Mouse (Mus musculus): ENCODE measurements around the gene Iqcn.

Iqcn gene

DNA sequence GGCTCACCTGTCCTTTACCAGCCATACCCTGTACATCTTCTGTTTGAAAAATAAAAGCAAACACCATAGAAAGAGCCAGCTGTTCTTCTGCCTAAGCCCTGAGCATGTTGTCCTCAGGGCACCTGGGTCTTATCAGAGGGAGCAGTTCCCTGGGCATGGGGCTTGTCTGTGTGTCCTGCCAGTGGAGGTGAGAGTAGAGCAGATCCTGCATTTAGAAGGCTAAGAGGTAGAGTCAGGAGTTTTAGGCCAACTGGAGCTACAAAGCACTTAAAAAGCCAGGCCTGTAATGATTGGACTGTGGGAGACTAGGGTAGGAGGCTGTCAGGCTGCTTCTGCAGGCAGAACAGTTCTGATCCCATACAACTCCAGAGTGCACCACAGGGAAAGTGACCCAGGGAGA lies 24.6 kb upstream of the Iqcn start:
- DNase-seq (ENCODE audit: low read depth, low spot score): no peak

DNA sequence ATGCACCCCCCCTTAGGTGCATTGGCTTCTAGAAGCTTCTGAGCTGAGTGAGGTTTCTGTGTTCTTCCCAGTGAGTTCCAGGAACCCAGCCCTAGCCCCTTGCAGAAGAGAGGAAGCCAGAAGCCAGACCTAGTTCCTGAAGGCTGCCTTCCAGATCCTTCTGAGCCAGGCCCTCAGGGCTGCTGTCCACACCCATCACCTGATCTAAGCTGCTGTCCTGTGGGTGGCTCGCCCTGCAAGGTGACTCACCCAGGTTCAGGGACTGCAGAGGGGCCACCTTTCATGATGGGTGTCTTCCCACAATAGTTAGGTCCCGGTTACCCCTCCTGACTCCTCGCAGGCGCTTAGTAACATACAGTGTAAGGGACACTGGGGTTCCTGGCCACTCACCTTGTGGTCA lies 23.9 kb upstream of the Iqcn start:
- no peak for DNase-seq (ENCODE audit: low read depth, low spot score)

DNA sequence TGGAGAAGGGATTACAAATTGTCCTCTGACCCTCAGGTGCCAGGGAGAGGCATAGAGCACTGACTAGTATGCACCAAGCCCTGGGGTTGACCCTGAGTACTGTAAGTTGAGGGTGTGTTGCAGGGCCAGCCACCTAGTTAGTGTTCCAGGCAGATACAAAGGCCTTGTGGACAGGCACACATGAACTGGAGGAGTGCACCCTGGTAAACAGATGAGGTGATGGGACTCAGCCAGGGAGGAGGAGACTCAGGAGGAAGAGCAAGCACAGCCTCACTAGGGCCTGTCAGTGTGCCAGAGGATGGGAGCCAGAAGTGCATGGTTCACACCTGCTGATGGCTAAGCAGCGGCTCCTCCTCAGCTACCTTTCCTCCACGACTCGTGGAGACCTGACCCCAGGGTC lies 23.2 kb upstream of the Iqcn start:
- DNase-seq (ENCODE audit: low read depth, low spot score): no peak

DNA sequence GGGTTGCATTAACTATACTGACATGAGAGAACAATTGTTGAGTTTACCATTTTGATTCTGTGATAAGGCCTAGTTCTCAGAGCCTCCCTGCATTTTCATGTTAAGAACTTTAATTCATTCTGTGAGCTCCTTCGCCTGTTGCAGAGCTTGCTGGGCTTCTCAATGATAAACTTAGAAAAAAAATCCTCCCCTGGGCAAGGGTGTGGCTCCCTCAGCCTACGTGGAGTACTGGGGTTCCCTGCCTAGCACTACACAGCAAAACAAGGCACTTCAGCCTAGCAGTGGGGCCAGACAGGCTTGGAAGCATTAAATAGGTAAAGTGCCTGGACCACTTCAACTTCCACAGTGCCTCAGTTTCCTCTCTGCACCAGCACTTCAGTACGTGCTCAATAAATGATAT lies 21.8 kb upstream of the Iqcn start:
- no peak for DNase-seq (ENCODE audit: low read depth, low spot score)

DNA sequence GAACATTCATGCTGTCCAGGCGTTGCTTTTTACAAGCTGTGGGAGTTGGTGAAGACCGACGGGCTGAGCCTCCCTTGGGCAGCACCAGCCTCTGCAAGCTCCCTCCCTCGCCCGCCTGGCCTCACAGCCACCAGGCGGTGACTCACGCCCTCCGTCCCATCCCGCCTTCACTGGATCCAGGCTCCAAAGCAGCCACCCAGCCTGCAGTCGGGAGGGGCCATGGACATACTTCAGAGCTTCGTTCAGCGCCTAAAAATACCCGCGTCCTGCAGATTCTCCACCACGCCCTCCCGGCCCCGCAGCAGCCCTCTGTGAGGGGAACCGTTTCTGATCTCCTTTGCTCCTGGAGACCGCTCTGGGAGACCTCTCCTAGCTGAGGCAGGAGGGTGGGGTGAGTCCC lies 21.1 kb upstream of the Iqcn start:
- DNase-seq (ENCODE audit: low read depth, low spot score): no peak

DNA sequence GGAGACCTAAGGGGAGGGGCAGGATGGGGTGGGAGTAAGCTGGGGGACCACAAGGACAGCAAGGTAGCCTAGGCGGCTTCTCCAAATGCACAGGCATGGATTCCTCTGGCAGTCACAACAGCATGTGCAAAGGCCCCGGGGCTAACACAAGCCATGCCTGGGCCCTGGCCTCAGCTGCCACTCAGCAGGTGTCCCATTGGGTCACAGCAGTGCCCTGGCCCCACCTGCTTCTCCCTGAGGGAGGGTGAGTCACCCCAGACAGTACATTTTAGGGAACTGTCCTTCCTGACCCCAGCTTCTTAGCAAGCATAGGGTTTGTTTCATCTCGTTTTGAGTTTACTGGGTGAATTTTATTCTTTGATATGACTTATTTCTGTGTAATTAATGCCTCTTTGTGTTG lies 20.6 kb upstream of the Iqcn start:
- no peak for DNase-seq (ENCODE audit: low read depth, low spot score)

DNA sequence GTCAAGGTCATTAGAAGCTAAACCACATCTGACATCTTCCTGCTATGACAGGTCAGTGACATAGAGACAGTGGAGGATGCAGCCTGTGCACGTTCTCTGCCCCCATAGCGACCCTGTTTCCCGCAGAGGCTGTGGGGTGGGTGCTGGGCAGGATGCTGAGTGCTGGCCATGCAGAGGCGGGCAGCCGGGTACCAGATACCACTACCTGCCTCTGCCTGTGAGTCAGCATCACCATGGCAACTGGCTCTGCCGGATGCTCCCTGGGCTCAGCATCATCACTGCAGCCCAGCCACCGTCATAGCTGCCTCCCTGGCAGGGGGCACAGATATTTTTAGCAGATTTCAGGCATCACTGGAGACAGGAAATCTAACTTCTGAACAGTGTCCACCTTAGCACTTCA lies 19.0 kb upstream of the Iqcn start:
- no peak for DNase-seq (ENCODE audit: low read depth, low spot score)

DNA sequence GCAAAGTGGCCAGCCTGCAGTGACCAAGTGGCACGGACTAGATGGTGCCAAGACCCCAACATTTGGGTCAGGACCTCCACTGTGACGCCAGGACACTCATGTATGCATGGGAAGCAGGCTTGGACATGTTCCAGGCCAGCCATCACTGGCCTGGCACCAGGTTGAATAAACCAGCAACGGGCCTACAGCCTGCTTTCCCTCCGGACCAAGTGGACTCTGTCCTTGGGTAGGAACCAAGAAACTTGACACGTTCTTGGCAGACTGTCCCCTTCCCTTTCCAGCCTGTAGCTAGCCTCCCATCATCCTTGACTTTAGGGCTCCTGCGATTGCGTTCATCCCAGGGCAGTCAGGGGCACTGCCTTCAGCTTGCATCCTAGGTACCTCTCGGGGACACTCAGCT lies 15.7 kb upstream of the Iqcn start:
- DNase-seq (ENCODE audit: low read depth, low spot score): no peak

DNA sequence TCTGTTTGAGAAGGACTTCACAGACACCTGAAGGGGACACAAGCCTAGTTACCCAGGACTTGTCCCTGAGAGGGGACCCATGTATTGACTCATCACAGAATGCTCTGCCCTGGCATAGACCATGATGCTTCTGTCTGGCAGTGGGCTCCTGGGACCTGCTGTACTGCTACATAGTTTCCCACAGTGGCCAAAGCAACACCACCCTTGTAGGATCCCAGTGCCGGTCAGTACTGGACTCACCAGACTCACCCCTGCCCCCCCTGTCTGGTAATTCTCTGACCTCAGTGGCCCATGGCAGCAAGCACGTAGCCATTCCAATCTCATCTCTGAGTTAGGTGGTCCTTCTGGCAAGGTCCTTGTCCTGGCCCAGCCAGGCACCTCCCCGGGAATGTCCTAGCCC lies 15.1 kb upstream of the Iqcn start:
- DNase-seq (ENCODE audit: low read depth, low spot score): no peak

DNA sequence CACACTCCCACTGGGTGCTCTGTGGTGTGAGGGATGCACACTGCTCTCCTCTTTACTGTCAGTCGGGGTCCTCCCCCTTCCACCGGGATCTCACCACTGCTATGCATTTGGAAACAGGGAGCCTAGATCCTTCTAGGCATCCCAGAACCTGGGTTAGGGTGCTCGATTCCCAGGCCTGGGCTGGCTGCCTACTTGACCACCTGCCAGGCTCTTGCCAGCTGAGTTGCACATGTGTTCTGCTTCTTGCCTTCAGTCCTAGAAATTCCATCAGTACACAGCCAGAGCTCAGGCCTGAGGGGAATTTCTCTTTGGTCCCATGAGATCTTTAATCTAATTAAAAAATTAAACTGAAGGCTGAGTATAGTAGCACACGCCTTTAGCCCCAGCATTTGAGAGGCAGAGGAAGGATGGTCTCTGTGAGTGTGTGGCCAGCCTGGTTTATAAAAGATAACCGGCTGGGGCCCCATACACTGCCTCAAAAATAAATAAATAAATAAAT lies 13.3 kb upstream of the Iqcn start:
- DNase-seq (ENCODE audit: low read depth, low spot score): no peak

DNA sequence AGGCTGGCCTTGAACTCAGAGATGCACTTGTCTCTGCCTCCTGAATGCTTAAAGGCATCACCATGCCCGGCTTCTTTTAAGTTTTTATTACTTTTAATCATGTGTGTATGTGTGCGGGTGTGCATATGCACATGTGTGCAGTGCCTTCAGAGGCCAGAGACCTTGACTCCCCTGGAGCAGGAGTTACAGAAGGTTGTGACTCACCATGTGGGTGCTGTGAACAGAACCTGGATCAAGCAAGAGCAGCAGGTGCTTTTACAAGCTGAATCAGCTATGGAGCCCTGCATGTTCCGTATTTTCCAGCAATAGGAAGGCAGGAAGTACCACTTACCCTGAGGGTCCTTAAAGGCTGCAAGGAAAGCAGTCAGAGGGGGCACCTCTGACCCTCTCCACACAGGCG lies 12.0 kb upstream of the Iqcn start:
- no peak for DNase-seq (ENCODE audit: low read depth, low spot score)

DNA sequence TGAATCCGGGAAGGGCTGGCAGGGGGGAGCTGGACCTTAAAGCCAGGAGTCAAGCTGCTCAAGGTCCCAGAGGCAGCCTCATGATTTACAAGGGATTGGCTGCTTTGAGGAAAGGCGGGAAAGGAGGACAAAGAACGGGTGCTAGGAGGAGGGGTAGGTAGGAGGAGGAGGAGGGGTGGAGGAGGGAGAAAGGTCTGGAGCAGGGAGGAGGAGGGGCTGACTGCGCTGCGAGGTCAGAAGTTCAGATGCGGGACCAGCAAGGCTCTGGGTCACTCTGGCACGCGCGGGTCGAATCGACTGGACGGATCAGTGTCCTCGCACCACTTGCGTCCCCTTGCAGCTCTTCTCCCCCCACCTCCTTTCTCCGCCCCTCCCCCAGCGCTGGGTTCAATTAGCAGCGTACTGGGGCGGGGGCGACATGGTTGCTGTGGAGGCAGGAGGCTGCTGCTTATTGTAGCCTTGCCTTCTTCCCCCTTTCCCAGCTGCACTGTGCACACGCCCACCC lies 11.5 kb upstream of the Iqcn start:
- DNase-seq (ENCODE audit: low read depth, low spot score): peak; percentile 93

DNA sequence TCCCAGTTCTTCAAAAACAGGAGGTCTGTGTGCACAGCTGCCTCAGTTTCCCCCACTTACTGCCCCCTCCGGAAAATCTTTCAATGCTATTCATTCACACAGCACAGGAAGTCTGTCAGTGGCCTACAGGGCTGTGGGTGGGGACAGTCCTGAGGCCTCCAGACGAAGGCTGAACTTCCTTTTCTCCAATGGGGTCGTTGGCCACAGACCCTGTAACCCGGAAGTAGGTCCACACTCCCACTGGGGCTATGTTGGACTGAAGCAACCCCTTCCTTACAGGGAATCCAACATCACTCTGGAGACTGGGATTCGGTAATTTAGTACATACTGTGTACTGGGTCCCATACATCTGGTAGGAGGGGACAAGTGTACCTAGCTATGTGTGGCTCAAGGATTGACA lies 9.6 kb upstream of the Iqcn start:
- DNase-seq (ENCODE audit: low read depth, low spot score): no peak

DNA sequence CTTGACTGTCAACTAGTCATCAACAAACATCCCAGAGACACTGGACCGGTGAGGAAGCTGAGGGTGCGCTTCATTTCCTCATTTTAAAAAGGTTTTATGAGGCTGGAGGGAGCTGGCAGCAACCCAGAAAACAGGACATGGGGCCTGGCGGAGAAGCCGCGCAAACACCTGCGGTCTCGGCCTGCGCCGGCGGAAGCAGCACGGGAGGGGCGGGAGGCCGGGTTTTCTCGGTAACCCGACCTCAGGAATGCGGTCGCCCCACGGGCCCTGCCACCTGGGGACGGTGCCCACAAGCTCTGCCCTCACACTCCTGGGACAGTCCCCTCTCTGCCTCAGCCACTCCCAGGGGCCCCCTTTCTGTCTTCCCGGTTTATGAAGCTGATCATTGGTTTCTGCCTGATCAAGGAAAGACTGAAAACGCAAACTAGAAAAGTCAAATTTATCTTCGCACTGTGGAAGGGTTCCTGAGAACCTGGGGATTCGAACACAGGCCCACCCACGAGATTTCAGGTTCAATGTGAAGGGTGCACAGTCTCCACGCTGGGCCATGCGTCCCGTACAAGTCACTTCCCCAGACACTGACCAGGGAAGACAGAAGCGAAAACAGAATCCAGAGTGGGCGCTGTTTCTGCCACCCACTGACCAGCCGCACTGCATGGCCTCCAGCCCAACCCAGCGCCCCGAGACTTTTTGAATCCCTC lies 7.8 kb upstream of the Iqcn start:
- DNase-seq (ENCODE audit: low read depth, low spot score): no peak

DNA sequence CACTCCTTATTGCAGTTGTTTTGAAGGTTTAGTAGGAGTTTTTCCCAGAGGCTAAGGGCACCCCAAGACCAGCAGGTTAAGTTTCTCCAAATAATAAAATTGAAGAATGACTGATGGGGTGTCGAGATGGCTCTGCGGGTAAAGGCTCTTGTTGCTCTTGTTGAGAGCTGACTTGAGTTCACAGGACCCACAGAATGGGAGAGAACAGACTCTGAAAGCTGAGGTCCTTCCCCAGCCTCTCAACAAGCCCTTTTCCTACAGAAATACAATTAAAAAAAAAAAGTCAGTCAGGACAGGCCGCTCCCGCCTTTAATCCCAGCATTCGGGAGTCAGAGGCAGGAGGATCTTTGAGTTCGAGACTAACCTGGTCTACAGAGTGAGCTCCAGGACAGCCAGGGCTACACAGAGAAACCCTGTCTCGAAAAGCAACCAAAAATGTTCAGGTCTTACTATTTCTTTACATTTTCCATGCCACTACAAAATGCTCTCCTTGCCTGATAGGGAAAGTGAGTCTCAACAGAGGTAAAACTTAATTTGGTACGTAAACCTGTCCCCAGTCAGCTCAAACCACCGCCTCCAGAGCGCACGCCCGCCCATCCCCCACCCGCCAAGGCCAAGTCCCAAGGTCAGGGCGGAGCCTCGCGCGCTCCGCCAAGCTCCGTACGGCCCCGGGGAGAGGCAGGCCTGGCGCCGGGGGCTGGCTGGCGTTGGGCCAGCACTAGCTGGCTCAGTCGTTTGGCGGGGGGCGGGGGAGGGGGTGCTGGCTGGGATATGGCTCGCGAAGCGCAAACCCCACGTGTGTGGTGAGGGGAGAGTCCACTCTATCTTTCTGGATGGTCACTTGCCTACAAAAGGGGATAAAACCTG lies 7.0 kb upstream of the Iqcn start:
- peak; percentile 81 for DNase-seq (ENCODE audit: low read depth, low spot score)

DNA sequence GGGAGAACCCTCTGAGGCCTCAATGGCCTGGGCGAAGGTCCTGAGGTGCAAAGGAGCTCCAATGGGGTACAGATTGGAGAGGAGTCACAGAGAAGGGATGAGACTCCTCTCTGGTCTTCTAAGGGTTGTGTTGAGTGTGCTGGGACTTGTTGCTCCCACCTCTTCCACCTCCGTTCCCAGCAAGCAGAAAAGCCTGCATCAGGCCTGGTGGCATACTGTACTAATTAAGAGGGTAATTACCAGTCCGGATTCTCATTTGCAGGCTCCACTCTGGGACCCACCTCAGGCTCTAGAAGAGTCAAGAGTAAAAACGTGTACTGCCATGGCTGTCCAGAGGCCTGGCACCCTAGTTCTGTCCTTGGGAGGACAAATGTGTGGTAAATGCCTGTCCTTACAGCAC lies 6.3 kb upstream of the Iqcn start:
- no peak for DNase-seq (ENCODE audit: low read depth, low spot score)

DNA sequence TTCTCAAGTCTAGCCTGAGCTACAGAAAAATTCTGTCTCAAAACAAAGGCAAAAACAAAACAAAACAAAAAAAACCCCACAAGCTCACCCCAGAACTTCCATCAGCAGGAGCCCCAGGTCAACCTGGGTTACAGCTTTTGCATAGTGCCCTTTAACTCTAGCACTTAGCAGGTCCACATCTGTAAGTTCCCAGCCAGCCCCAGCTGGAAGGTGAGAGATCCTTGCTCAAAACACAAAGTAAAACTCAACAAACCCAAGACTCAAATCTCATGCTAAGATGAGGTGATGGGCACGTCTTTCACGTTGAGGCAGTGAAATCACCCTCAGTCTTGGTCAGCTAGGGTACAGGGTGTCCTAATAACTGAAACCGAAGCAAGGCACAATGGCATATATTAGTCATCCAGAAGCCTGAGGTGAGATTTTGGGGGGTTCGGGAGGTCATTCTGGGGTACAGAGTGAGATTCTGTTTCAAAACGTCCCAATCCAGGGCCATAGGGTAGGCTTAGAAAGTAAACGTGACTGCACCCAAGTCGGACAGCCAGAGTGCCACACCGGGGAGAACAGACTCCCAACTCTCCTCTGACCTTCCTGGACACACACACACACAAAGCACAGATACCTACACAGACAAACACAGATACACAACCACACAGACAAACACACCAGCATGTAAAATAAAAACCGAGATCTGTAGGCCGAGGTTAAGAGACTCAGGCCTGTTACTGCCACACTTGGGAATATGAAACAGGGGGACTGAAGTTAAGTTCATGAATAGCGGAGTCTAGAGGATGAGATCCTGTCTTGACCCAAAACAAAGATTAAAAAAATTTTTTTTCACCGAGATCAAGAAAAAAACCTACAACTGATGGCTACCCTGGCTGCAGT lies 5.6 kb upstream of the Iqcn start:
- no peak for DNase-seq (ENCODE audit: low read depth, low spot score)

DNA sequence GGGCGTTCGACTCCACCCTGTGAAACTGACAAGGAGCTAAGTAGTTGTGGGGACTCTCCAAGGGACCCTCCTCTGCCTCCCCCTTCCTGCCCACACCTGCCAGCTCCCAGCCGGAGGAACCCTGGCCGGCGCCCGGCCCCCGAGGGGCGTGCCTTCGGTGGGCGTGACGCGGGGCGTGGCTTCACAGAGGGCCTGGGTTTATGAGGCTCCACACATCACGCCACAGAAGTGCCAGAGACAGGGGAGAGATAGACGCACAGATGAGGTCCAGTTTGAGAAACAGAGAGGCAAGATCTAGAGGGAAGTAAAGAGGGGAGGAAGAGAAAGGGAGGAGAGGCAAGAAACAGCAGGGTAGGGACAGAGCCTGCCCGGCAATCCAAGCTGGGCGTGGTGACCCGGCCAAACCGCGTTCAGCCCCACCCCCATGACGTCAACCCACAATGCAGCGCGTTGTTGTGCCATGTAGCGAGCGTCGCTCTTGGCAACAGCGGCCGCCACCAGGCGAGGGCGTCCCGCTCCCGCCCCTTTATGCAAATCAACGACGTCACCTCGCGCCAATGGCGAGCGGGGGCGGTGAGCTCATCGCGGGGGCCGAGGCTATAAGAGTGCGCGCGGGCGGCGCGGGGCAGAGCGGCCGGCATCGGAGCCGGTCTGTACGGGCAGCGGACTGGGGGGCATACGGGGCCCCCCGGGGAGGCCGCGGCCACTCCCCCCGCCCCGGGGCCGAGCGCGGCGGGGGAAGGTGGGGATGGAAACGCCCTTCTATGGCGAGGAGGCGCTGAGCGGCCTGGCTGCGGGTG lies 4.7 kb upstream of the Iqcn start, which contains the start of gene Jund:
Jund (plus strand) TSS at position 640 of the 800 bp plus-strand sequence.
- DNase-seq (ENCODE audit: low read depth, low spot score): peak; percentile 100

DNA sequence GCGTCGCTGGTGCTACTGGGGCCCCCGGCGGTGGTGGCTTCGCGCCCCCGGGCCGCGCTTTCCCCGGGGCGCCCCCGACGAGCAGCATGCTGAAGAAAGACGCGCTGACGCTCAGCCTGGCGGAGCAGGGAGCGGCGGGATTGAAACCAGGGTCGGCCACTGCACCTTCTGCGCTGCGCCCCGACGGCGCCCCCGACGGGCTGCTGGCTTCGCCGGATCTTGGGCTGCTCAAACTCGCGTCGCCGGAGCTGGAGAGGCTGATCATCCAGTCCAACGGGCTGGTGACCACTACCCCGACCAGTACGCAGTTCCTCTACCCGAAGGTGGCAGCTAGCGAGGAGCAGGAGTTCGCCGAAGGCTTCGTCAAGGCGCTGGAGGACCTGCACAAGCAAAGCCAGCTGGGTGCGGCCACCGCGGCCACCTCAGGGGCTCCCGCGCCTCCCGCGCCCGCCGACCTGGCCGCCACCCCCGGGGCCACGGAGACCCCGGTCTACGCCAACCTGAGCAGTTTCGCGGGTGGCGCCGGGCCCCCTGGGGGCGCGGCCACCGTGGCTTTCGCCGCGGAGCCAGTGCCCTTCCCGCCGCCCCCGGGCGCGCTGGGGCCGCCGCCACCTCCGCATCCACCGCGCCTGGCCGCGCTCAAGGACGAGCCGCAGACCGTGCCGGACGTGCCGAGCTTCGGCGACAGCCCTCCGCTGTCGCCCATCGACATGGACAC lies 4.0 kb upstream of the Iqcn start:
- DNase-seq (ENCODE audit: low read depth, low spot score): no peak

DNA sequence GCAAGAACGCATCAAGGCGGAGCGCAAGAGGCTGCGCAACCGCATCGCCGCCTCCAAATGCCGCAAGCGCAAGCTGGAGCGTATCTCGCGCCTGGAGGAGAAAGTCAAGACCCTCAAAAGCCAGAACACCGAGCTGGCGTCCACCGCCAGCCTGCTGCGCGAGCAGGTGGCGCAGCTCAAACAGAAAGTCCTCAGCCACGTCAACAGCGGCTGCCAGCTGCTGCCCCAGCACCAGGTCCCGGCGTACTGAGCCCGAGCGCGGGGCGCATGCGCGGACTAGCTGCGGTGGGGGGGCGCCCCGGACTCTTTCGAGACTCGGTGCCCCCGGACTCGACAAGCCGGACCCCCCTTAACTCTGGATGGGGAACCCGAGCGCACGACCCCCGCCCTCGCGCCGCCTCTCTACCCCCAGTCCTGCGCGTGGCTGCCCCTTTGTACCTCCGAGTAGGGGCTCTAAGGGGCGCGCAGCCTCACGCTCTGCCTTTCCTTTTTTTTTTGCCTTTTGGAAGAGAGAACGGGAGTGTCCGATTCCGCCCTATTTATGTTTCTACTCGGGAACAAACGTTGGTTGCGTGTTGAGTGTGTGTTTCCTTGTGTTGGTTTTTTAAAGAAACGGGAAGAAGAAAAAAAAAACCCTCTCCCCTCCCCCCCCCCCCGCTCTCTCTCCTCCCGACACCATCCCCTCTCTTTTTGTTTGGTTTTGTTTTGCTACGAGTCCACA lies 3.3 kb upstream of the Iqcn start:
- peak; percentile 87 for DNase-seq (ENCODE audit: low read depth, low spot score)

All from mesoderm, embryonic 11.5 days (tissue).